Comparison of ENCODE assay signal across 8 mouse cellular contexts in the genomic region with DNA sequence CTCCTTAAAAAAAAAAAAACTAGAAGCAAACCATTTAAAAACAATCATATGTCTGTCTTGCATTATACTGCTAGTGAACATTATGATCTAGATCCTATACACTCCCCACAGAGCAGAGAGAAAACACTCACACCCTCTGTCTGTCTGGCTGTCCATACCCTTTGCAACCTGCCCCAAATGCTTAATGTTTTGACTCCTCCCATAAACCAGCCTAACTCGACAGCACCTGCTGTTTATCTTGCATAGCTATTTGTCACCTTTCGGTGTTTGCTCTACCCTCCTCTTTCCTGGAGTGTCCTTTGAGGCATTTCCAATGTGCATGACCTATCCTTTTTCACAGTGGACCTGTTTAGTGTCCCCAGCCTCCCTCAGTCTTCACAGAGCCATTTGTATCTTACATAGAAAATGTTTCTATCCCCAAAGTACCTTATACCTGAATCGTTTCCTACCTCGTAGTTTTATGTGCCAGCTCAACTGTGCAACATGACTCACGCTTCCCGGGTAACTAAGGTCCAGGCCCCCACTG. TPM values are rescaled to one million over a fixed set of nuclear protein-coding genes. Genes with fewer than 3 reads are reported as not detected.
DNase-seq lines count a peak whose midpoint lies in the region; ATAC-seq and TF ChIP-seq lines count a peak whose summit lies in the region.

No protein-coding gene starts in this region.

- peak overlapping the region; percentile 90 for H3K9ac ChIP-seq in heart, embryonic 13.5 days

- no peak for TF ChIP-seq POLR2A in bone marrow, adult 2 months (IDR thresholded peaks at IDR 0.05; ENCODE audit: borderline replicate concordance, control insufficient read depth, low read depth, low read length)

- H3K4me2 ChIP-seq in heart, embryonic 13.5 days, result peak overlapping the region; percentile 90

- peak overlapping the region; percentile 83 for H3K4me3 ChIP-seq in heart, embryonic 13.5 days
- peak overlapping the region; percentile 60 for H3K4me3 ChIP-seq in bone marrow, adult 2 months (replicated peaks; ENCODE audit: control insufficient read depth, low read depth, low read length)
- peak overlapping the region; percentile 75 for H3K4me3 ChIP-seq in hindbrain, embryonic 10.5 days

- no peaks in the 10 kb centered on the region for H3K27me3 ChIP-seq in heart, embryonic 13.5 days (replicated peaks)
- no peaks in the 10 kb centered on the region for H3K27me3 ChIP-seq in hindbrain, embryonic 10.5 days (ENCODE audit: insufficient read depth, poor library complexity, severe bottlenecking)

- DNase-seq in heart, postnatal 4 days, result no peak
- no peak for DNase-seq in hindbrain, embryonic 10.5 days (ENCODE audit: low spot score)
- DNase-seq in ovary, postnatal 10 days (ENCODE audit: low spot score), result no peak
- no peak for DNase-seq in cerebellum, adult 18-20 months
- DNase-seq in adrenal gland, postnatal 36 days, result no peak

- peaks cover 20% of the 10 kb centered on the region for H3K36me3 ChIP-seq in heart, embryonic 13.5 days
- peaks cover 35% of the 10 kb centered on the region for H3K36me3 ChIP-seq in hindbrain, embryonic 10.5 days

- WGBS in heart, embryonic 13.5 days, result 5% methylated on average over 6 of the region's 6 CpGs
- 8% methylated on average over 6 of the region's 6 CpGs for WGBS in bone marrow, adult 2 months
- WGBS in hindbrain, embryonic 10.5 days, result 13% methylated on average over 6 of the region's 6 CpGs

- no peak overlapping the region for H3K27ac ChIP-seq in heart, embryonic 13.5 days (replicated peaks)
- H3K27ac ChIP-seq in bone marrow, adult 2 months (ENCODE audit: control insufficient read depth, insufficient read depth, low read depth, low read length, poor library complexity), result no peak overlapping the region
- peak overlapping the region; percentile 97 for H3K27ac ChIP-seq in hindbrain, embryonic 10.5 days

- peaks cover 10% of the 10 kb centered on the region for H3K4me1 ChIP-seq in heart, embryonic 13.5 days
- H3K4me1 ChIP-seq in bone marrow, adult 2 months (ENCODE audit: control insufficient read depth, insufficient read depth, low read length), result no peaks in the 10 kb centered on the region
- H3K4me1 ChIP-seq in hindbrain, embryonic 10.5 days (replicated peaks), result peaks cover 17% of the 10 kb centered on the region

- no peak for ATAC-seq in heart, embryonic 13.5 days (ENCODE audit: extremely low read depth, insufficient number of reproducible peaks, low FRiP score, low TSS enrichment)
- peak; percentile 23; the same call in 1 of the 2 replicates for ATAC-seq in megakaryocyte progenitor cell, adult 5-6 weeks (replicated peaks; ENCODE audit: poor library complexity)

- no peak for TF ChIP-seq CTCF in bone marrow, adult 2 months (IDR thresholded peaks at IDR 0.05; ENCODE audit: control insufficient read depth, insufficient read depth, low read length)

- no peaks in the 10 kb centered on the region for H3K9me3 ChIP-seq in heart, embryonic 13.5 days
- H3K9me3 ChIP-seq in hindbrain, embryonic 10.5 days, result no peaks in the 10 kb centered on the region

RNA-seq across cellular contexts. Expression of gene Gstm5, which starts 0.4 kb away (rescaled TPM):
- polyA plus RNA-seq in heart, embryonic 13.5 days (2015; fragmentation: Nextera tagmentation; extraction: Ambion mirVana), result 131 and 139 TPM in 2 replicates
- 10 to 100 TPM; 48.2 to 50.6 TPM for total RNA-seq in heart, postnatal 4 days (2021)
- polyA plus RNA-seq in bone marrow, adult 2 months (2011; ENCODE audit: insufficient read depth, insufficient read length, low replicate concordance, missing spikeins), result 40.9 and 62.6 TPM in 2 replicates
- 219 and 233 TPM in 2 replicates for polyA plus RNA-seq in hindbrain, embryonic 10.5 days (2016; fragmentation: Nextera tagmentation; extraction: Ambion mirVana)
- 38.2 and 61.5 TPM in 2 replicates for total RNA-seq in megakaryocyte progenitor cell, adult 5-6 weeks (2015)
- 23.6 and 30.6 TPM in 2 replicates for total RNA-seq in megakaryocyte progenitor cell, adult 5-6 weeks (2017)
- 10 to 100 TPM; 28.9 to 43.7 TPM for total RNA-seq in adrenal gland, postnatal 36 days (2021)

RNA-seq across cellular contexts. Expression of gene Eps8l3, which starts 18.2 kb away (rescaled TPM):
- not detected in 2 replicates for polyA plus RNA-seq in heart, embryonic 13.5 days (2015; fragmentation: Nextera tagmentation; extraction: Ambion mirVana)
- total RNA-seq in heart, postnatal 4 days (2021), result not detected
- polyA plus RNA-seq in bone marrow, adult 2 months (2011; ENCODE audit: insufficient read depth, insufficient read length, low replicate concordance, missing spikeins), result not detected in 2 replicates
- polyA plus RNA-seq in hindbrain, embryonic 10.5 days (2016; fragmentation: Nextera tagmentation; extraction: Ambion mirVana), result not detected in 2 replicates
- total RNA-seq in megakaryocyte progenitor cell, adult 5-6 weeks (2015), result 0.07 and 0.12 TPM in 2 replicates
- total RNA-seq in megakaryocyte progenitor cell, adult 5-6 weeks (2017), result not detected in 2 replicates
- not detected for total RNA-seq in adrenal gland, postnatal 36 days (2021)

RNA-seq across cellular contexts. Expression of gene Gstm7, which starts 36.4 kb away (rescaled TPM):
- polyA plus RNA-seq in heart, embryonic 13.5 days (2015; fragmentation: Nextera tagmentation; extraction: Ambion mirVana), result 14.6 and 15.9 TPM in 2 replicates
- total RNA-seq in heart, postnatal 4 days (2021), result 10 to 100 TPM; 23.0 to 23.2 TPM
- polyA plus RNA-seq in bone marrow, adult 2 months (2011; ENCODE audit: insufficient read depth, insufficient read length, low replicate concordance, missing spikeins), result not detected in 2 replicates
- polyA plus RNA-seq in hindbrain, embryonic 10.5 days (2016; fragmentation: Nextera tagmentation; extraction: Ambion mirVana), result 19.3 and 49.5 TPM in 2 replicates
- total RNA-seq in megakaryocyte progenitor cell, adult 5-6 weeks (2015), result 4.4 and 5.7 TPM in 2 replicates
- 1.6 and 1.9 TPM in 2 replicates for total RNA-seq in megakaryocyte progenitor cell, adult 5-6 weeks (2017)
- 100 to 1,000 TPM; 143 to 157 TPM for total RNA-seq in adrenal gland, postnatal 36 days (2021)

RNA-seq across cellular contexts. Expression of gene Gstm6, which starts 48.3 kb away (rescaled TPM):
- polyA plus RNA-seq in heart, embryonic 13.5 days (2015; fragmentation: Nextera tagmentation; extraction: Ambion mirVana), result 9.5 and 11.5 TPM in 2 replicates
- 1 to 10 TPM; 4.1 to 4.5 TPM for total RNA-seq in heart, postnatal 4 days (2021)
- polyA plus RNA-seq in bone marrow, adult 2 months (2011; ENCODE audit: insufficient read depth, insufficient read length, low replicate concordance, missing spikeins), result 1.8 TPM in 1 of 2 replicates, not detected in the other
- 10.8 and 10.9 TPM in 2 replicates for polyA plus RNA-seq in hindbrain, embryonic 10.5 days (2016; fragmentation: Nextera tagmentation; extraction: Ambion mirVana)
- total RNA-seq in megakaryocyte progenitor cell, adult 5-6 weeks (2015), result 0.22 TPM in 1 of 2 replicates, not detected in the other
- not detected in 2 replicates for total RNA-seq in megakaryocyte progenitor cell, adult 5-6 weeks (2017)
- 1 to 10 TPM; 4.3 to 6.0 TPM for total RNA-seq in adrenal gland, postnatal 36 days (2021)

Comparison
In these comparisons a context has a peak if more than half of its experiments do, and no peak if none do; other contexts are left out.
1. RNA of gene Gstm7, which starts 36.4 kb away (total RNA-seq): 143 to 157 TPM in adrenal gland, postnatal 36 days; 23.0 to 23.2 TPM in heart, postnatal 4 days and 1.6 to 5.7 TPM in megakaryocyte progenitor cell, adult 5-6 weeks; every median in the first group is over 4 times any median in the second.
2. Peak in every context shown above with its lines, with median percentiles within 50 percentile points of each other: H3K4me3 ChIP-seq.